Mouse (Mus musculus) bone marrow macrophage, adult 2 months (primary cell): ENCODE data around the gene Nck1. TPM values are rescaled to one million over a fixed set of nuclear protein-coding genes. Genes with fewer than 3 reads are reported as not detected.

Source experiments
- H3K27ac ChIP-seq: 2 replicates; pipeline ENCODE4 v1.5.1; 2012; ENCODE audit warnings: low read depth, low read length; ENCODE audit not compliant: insufficient read depth
- H3K4me1 ChIP-seq: 2 replicates; pipeline ENCODE4 v1.6.1; 2012; ENCODE audit warnings: low read length; ENCODE audit not compliant: control insufficient read depth, insufficient read depth
- H3K4me3 ChIP-seq: 2 replicates; pipeline ENCODE4 v1.5.1; 2012; ENCODE audit warnings: mild to moderate bottlenecking, low read length, moderate library complexity; ENCODE audit not compliant: insufficient read depth
- CTCF ChIP-seq: IDR thresholded peaks from 2 replicates; pipeline ENCODE4 v1.5.1; 2012; ENCODE audit warnings: low read depth, mild to moderate bottlenecking, low read length, moderate library complexity
- POLR2A ChIP-seq: IDR thresholded peaks from 2 replicates; pipeline ENCODE4 v1.6.1; 2012; ENCODE audit warnings: mild to moderate bottlenecking, low read depth, low read length, borderline replicate concordance
- polyA plus RNA-seq: library from polyadenylated mRNA; stranded (reverse); fragments of >200 nt; gene quantifications from 2 replicates; pipeline ENCODE4 v1.2.4, GENCODE M21; 2012; ENCODE audit not compliant: missing spikeins, insufficient read depth, insufficient read length

Nck1 gene
- polyA plus RNA-seq, 1 experiment = 52.9 TPM

GRCm38 (mm10) chr9:100460203-100460602, 85.7 kb downstream of the Nck1 start:
- Histone ChIP-seq H3K27ac (no peak overlapping the region), H3K4me3 (no peak overlapping the region), H3K4me1 (peaks cover 4% of the 10 kb centered on the region; the same call in 1 of the 2 replicates)
- no peak for TF ChIP-seq CTCF
- no peak for TF ChIP-seq POLR2A

DNA sequence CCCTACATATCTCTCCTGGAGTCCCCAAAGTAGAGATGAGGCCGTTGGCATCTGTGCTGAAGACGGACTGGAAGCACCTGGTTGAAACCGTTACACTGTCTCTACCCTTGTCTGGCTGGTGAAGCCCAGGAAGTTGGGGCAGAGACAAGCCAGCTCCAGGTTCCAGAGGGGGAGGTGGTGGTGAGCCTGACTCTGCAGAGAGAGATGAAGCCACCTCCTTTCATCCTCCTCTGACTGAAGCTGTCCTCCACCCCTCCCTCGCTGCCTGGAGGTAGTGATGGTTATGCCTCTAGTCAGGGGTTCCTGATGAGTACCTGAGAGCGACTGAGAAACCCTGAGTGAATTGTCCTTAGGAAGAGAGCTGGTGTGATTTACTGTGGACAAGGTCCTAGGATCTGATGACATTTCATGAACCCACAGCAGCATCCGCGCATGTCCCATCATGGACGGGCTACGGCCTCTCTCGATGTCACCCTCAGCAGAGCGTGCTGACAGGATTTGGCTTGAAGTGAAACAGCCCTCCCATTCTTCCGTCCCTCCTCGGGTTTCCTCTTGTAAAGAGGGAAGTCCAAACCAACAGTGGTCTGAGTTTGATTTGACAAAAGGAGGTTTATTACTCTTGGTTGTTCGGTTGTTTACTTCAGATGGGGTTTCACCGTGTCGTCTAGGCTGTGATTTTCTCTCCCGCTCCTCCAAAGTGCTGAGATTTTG, 87.8 kb downstream of the Nck1 start:
- H3K4me3 ChIP-seq = no peak overlapping the region
- TF ChIP-seq POLR2A (no peak), CTCF (no peak)
- no peak overlapping the region for H3K27ac ChIP-seq
- peaks cover 4% of the 10 kb centered on the region; the same call in 1 of the 2 replicates for H3K4me1 ChIP-seq

DNA sequence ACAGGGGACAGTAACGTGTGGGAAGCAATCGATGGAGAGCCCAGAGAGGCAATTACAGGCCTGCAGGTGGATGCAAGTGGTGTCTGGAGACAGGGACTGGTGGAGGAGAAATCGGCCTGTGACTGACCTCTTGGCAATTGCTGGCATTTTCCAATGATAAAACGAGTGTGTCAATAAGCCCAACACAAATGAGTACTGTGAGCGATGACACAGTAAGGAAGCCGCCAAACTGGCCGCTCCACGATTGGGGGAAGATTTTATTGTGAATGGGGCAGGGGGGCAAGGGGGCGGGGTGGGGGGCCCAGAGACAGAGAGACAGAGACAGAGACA, 91.3 kb downstream of the Nck1 start:
- Histone ChIP-seq H3K27ac (no peak overlapping the region), H3K4me3 (peak overlapping the region; percentile 57), H3K4me1 (peaks cover 10% of the 10 kb centered on the region)
- TF ChIP-seq CTCF = no peak

DNA sequence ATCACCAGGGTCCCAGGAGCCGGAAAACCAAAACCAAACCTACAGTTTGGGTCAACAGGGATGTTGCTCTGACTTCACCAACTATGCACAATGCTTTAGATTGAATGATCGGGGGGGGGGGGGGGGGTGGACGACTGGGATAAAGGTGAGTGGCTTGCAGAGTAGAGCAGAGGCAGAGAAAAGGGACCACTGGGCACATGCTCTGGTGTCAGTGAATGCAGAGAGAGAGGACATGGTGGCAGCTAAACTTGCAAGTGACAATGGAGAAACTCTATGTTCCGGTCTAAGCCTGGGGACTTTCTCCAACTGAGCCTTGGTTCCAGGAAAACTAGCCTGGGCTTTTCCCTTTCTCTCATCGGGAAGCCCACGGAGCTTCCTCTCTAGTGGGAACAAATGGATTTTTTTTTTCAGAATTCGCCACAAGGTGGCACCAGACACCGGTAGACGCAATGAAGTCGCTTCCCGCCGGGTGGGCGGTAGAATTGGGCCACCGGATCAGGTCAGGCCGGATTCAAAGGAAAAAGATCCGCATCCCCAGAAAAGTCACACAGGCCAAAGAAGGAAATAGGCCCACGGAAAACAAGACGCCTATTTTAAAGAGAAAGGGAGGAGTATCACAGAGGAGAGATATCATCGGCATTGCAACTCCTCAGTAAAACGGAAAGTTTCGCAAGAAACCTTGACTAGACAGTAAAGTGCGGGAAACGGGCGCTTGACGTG, 91.8 kb downstream of the Nck1 start:
- peak; percentile 92 for TF ChIP-seq CTCF
- no peak for TF ChIP-seq POLR2A
- H3K4me1 ChIP-seq = peaks cover 10% of the 10 kb centered on the region
- no peak overlapping the region for H3K27ac ChIP-seq
- H3K4me3 ChIP-seq = peak overlapping the region; percentile 57

GRCm38 (mm10) chr9:100452432-100452831, 93.5 kb downstream of the Nck1 start:
- peaks cover 10% of the 10 kb centered on the region for H3K4me1 ChIP-seq
- H3K27ac ChIP-seq = no peak overlapping the region
- no peak overlapping the region for H3K4me3 ChIP-seq
- TF ChIP-seq CTCF (no peak), POLR2A (no peak)

DNA sequence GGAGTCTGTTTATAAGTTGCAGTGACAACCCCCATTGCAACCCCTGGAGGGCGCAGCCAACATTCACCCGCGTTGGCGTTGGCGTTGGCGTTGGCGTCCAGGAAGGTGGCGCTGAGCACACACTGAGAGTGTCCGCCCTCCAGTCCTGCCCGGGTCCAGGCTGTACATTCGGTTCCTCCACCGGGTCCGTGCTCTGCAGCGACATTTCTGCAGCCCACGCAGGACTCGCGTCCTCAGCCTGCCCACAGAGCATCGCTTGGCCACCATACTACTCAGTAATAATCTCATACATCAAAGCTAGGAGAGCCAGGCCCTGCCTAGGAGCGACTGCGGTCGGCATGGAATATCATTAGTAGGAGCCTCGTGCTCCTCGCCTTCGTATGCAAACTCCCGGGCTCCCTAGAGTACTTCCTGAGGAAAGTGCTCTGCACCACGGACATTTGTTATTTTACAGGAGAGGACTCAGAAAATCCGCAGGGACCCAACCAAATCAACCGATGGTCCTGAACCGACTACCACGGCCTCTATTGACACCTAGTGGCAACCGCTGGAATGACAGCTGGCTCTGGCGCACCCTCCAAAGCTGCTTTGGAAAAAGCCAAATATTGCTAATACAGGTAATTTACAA, 99.8 kb downstream of the Nck1 start:
- TF ChIP-seq POLR2A (no peak), CTCF (peak; percentile 74)
- no peak overlapping the region for H3K27ac ChIP-seq
- H3K4me1 ChIP-seq = peaks cover under 1% of the 10 kb centered on the region
- peak overlapping the region; percentile 67 for H3K4me3 ChIP-seq

Other genes with a start within 250 kb of the Nck1 start
- 1.1 and 2.1 TPM in 2 replicates for gene Il20rb, start 59.3 kb downstream of the Nck1 start, polyA plus RNA-seq
- gene Slc35g2, start 25.0 kb upstream of the Nck1 start, polyA plus RNA-seq = not detected in 2 replicates
- gene Stag1, start 51.7 kb upstream of the Nck1 start, polyA plus RNA-seq = 34.1 and 35.9 TPM in 2 replicates